Mouse (Mus musculus): Measurements from ENCODE around the gene Gpr6. TPM values are rescaled to one million over a fixed set of nuclear protein-coding genes. Genes with fewer than 3 reads are reported as not detected.

Gpr6 gene
- polyA plus RNA-seq, 1 experiment = not detected

DNA sequence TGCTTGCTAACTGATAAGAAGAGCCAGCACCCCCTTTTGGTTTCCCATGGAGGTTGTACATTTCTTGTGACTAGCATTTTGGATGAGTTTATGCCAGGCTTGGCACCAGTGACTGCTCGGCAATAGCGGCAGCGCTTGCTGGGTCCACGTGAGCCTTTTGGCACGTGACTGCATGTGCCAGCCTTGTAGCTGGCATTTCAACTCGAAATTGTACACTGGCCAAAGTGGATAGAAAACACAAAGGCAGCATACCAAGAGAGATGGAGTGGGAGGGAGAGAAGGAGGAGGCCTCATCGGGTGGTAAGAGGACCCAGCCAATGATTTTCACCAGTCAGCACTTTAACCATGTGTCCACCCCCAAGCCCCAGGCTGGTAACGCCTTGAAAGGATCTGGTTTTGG is 34.4 kb downstream of the Gpr6 start:
- WGBS = 80% methylated on average over 8 of the region's 8 CpGs
- no peaks in the 10 kb centered on the region for H3K4me1 ChIP-seq (replicated peaks; ENCODE audit: control insufficient read depth, insufficient read depth, low read length)
- H3K27ac ChIP-seq (ENCODE audit: control insufficient read depth, insufficient read depth, low read length) = no peak overlapping the region
- TF ChIP-seq POLR2A (IDR thresholded peaks at IDR 0.05; ENCODE audit: control insufficient read depth, extremely low read depth, insufficient read depth, low read length, poor library complexity) (no peak), CTCF (IDR thresholded peaks at IDR 0.05; ENCODE audit: borderline replicate concordance, control insufficient read depth, extremely low read depth, insufficient read depth, low read length, poor library complexity) (no peak)
- no peak overlapping the region for H3K4me3 ChIP-seq (ENCODE audit: control insufficient read depth, insufficient read depth, low read length)
- H3K27me3 ChIP-seq (ENCODE audit: control insufficient read depth, insufficient read depth, low read length) = no peaks in the 10 kb centered on the region
- H3K36me3 ChIP-seq (ENCODE audit: control insufficient read depth, insufficient read depth, low read length) = no peaks in the 10 kb centered on the region
- no peak for DNase-seq

DNA sequence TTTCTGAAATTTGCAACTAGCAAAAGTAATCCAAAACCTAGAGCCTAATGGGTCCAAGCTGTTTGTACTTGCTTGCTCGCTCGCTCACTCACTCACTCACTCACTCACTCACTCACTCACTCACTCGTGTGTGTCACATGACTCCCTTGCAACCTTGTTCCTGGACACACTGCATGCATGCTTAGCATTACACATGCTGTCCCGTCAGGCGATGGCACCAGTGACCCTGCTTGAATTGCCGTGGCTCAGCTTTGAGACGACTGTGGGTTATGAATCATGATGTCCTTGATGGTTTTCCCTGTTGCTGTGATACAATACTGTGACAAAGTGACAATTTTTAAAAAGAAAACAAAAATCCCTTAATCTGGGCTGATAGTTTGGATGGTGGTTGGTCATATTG is 39.3 kb downstream of the Gpr6 start:
- WGBS = 92% methylated on average over 7 of the region's 7 CpGs
- Histone ChIP-seq H3K27ac (ENCODE audit: control insufficient read depth, insufficient read depth, low read length) (no peak overlapping the region), H3K4me1 (replicated peaks; ENCODE audit: control insufficient read depth, insufficient read depth, low read length) (no peaks in the 10 kb centered on the region), H3K4me3 (ENCODE audit: control insufficient read depth, insufficient read depth, low read length) (no peak overlapping the region), H3K36me3 (ENCODE audit: control insufficient read depth, insufficient read depth, low read length) (no peaks in the 10 kb centered on the region), H3K27me3 (ENCODE audit: control insufficient read depth, insufficient read depth, low read length) (no peaks in the 10 kb centered on the region)
- TF ChIP-seq CTCF (IDR thresholded peaks at IDR 0.05; ENCODE audit: borderline replicate concordance, control insufficient read depth, extremely low read depth, insufficient read depth, low read length, poor library complexity) = no peak
- TF ChIP-seq POLR2A (IDR thresholded peaks at IDR 0.05; ENCODE audit: control insufficient read depth, extremely low read depth, insufficient read depth, low read length, poor library complexity) = no peak
- DNase-seq = no peak

DNA sequence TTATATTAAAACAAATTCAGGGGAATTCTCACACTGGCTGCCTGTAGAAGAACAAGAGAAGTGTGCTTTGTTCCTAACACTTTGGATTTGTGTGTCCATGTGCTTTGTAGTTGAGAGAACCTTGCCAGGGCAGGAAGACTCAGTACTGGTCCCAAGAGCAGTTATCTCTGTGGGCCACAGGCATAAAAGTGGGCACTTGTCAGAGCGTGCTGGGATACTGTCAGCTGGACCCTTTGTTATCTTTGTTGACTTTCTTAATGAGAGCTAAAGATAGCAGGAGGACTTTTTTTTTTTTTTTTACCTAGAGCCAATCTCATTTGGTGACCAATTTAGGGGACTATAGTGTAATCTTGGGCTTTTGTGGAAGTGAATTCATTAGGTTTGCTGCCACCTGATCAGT is 47.2 kb downstream of the Gpr6 start:
- DNase-seq = no peak
- H3K4me1 ChIP-seq (replicated peaks; ENCODE audit: control insufficient read depth, insufficient read depth, low read length) = no peaks in the 10 kb centered on the region
- H3K4me3 ChIP-seq (ENCODE audit: control insufficient read depth, insufficient read depth, low read length) = no peak overlapping the region
- WGBS = 88% methylated on average over 1 of the region's 1 CpGs
- no peak for TF ChIP-seq CTCF (IDR thresholded peaks at IDR 0.05; ENCODE audit: borderline replicate concordance, control insufficient read depth, extremely low read depth, insufficient read depth, low read length, poor library complexity)
- no peak for TF ChIP-seq POLR2A (IDR thresholded peaks at IDR 0.05; ENCODE audit: control insufficient read depth, extremely low read depth, insufficient read depth, low read length, poor library complexity)
- no peak overlapping the region for H3K27ac ChIP-seq (ENCODE audit: control insufficient read depth, insufficient read depth, low read length)
- no peaks in the 10 kb centered on the region for H3K27me3 ChIP-seq (ENCODE audit: control insufficient read depth, insufficient read depth, low read length)
- no peaks in the 10 kb centered on the region for H3K36me3 ChIP-seq (ENCODE audit: control insufficient read depth, insufficient read depth, low read length)

DNA sequence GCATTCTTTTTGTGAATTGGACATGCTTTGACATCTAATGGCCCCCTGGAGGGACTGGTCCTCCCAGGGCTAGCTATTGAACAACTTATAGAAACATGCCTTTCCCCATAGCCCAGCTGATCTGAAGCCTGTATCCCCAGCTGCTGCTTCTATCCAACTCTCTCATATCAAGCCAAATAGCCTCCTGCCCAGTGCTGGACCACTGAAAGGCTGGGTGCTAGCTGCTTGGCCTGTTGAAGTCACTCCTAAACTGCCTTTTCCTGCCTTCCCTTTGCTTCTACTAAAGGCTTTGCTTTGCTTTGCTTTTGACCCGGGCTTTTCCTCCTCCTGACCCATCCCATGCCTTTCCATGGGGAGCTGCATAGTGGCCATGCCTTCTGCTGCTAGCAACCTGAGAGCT is 47.7 kb downstream of the Gpr6 start:
- H3K4me3 ChIP-seq (ENCODE audit: control insufficient read depth, insufficient read depth, low read length) = no peak overlapping the region
- no peaks in the 10 kb centered on the region for H3K27me3 ChIP-seq (ENCODE audit: control insufficient read depth, insufficient read depth, low read length)
- no peaks in the 10 kb centered on the region for H3K4me1 ChIP-seq (replicated peaks; ENCODE audit: control insufficient read depth, insufficient read depth, low read length)
- DNase-seq = no peak
- TF ChIP-seq POLR2A (IDR thresholded peaks at IDR 0.05; ENCODE audit: control insufficient read depth, extremely low read depth, insufficient read depth, low read length, poor library complexity) (no peak), CTCF (IDR thresholded peaks at IDR 0.05; ENCODE audit: borderline replicate concordance, control insufficient read depth, extremely low read depth, insufficient read depth, low read length, poor library complexity) (no peak)
- H3K36me3 ChIP-seq (ENCODE audit: control insufficient read depth, insufficient read depth, low read length) = no peaks in the 10 kb centered on the region
- WGBS = 27% methylated on average over 1 of the region's 1 CpGs
- no peak overlapping the region for H3K27ac ChIP-seq (ENCODE audit: control insufficient read depth, insufficient read depth, low read length)

DNA sequence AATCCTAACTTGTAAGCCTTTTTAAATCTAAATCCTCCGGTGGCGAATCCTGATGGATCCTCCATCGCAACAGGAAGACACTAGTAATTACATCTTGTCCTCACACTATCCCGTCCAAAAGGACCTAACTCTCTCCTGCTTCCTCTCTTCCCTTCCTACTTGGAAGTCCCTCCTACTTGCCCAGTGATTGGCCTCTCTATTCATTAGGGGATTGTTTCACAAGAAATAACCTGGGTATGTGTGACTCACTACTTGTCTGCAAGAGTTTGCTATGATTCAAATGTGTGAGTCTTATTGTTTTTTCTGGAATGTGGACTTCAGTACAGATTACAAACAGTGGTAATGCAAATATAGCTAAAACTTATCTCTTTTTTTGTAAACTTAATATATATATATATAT is 49.9 kb downstream of the Gpr6 start:
- no peak for TF ChIP-seq CTCF (IDR thresholded peaks at IDR 0.05; ENCODE audit: borderline replicate concordance, control insufficient read depth, extremely low read depth, insufficient read depth, low read length, poor library complexity)
- no peak for TF ChIP-seq POLR2A (IDR thresholded peaks at IDR 0.05; ENCODE audit: control insufficient read depth, extremely low read depth, insufficient read depth, low read length, poor library complexity)
- no peaks in the 10 kb centered on the region for H3K27me3 ChIP-seq (ENCODE audit: control insufficient read depth, insufficient read depth, low read length)
- H3K36me3 ChIP-seq (ENCODE audit: control insufficient read depth, insufficient read depth, low read length) = no peaks in the 10 kb centered on the region
- DNase-seq = no peak
- WGBS = 96% methylated on average over 4 of the region's 4 CpGs
- H3K4me1 ChIP-seq (replicated peaks; ENCODE audit: control insufficient read depth, insufficient read depth, low read length) = no peaks in the 10 kb centered on the region
- no peak overlapping the region for H3K27ac ChIP-seq (ENCODE audit: control insufficient read depth, insufficient read depth, low read length)
- H3K4me3 ChIP-seq (ENCODE audit: control insufficient read depth, insufficient read depth, low read length) = no peak overlapping the region

Other genes with a start within 250 kb of the Gpr6 start
- 35.6 and 42.6 TPM in 2 replicates for gene Cdc40, start 189.0 kb downstream of the Gpr6 start, polyA plus RNA-seq (2012; rRNA removed)
- 0.62 and 0.93 TPM in 2 replicates for gene Wasf1, start 188.8 kb downstream of the Gpr6 start, polyA plus RNA-seq (2012; rRNA removed)
- gene Fig4, start 231.0 kb upstream of the Gpr6 start, polyA plus RNA-seq (2012; rRNA removed) = 17.0 and 17.1 TPM in 2 replicates
- gene Ak9, start 231.7 kb upstream of the Gpr6 start, polyA plus RNA-seq (2012; rRNA removed) = 0.04 TPM in 1 of 2 replicates, not detected in the other

Data from thymus, adult 2 months (tissue).